Mouse (Mus musculus) liver, embryonic 11.5 days (tissue): Measurements from ENCODE around the gene Hnf4a. TPM values are rescaled to one million over a fixed set of nuclear protein-coding genes. Genes with fewer than 3 reads are reported as not detected.
A peak's percentile ranks its signal among the peaks of the same experiment; 100 is the strongest.

Experiments used
- ATAC-seq: fragments of 200-750 bp; cut with Nextera tagmentation; replicated peaks from 2 replicates; pipeline ENCODE4 v1.8.0; 2017; ENCODE audit warnings: moderate number of reproducible peaks, mild to moderate bottlenecking, moderate TSS enrichment, moderate library complexity; ENCODE audit not compliant: low FRiP score
- DNase-seq: peaks from one replicate; pipeline ENCODE4 v3.0.0-alpha.2; 2017; ENCODE audit warnings: low spot score
- H3K27ac ChIP-seq: fragments of 300-500 bp; sonication (generic); 2 replicates; pipeline ENCODE4 v1.5.1; 2014; ENCODE audit warnings: mild to moderate bottlenecking, low read depth, low read length, control low read depth
- H3K27me3 ChIP-seq: fragments of 300-500 bp; sonication (generic); replicated peaks from 2 replicates; pipeline ENCODE4 v1.6.1; 2014; ENCODE audit warnings: low read length, mixed read lengths; ENCODE audit not compliant: control insufficient read depth, insufficient read depth
- H3K36me3 ChIP-seq: fragments of 300-500 bp; sonication (generic); 2 replicates; pipeline ENCODE4 v1.6.1; 2014; ENCODE audit warnings: mild to moderate bottlenecking, low read length, moderate library complexity, mixed read lengths; ENCODE audit not compliant: control insufficient read depth, insufficient read depth
- H3K4me1 ChIP-seq: fragments of 300-500 bp; sonication (generic); replicated peaks from 2 replicates; pipeline ENCODE4 v1.6.1; 2014; ENCODE audit warnings: low read length, mixed read lengths; ENCODE audit not compliant: control insufficient read depth, insufficient read depth
- H3K4me2 ChIP-seq: fragments of 300-500 bp; sonication (generic); 2 replicates; pipeline ENCODE4 v1.6.1; 2014; ENCODE audit warnings: mild to moderate bottlenecking, control low read depth, moderate library complexity
- H3K4me3 ChIP-seq: fragments of 300-500 bp; sonication (generic); 2 replicates; pipeline ENCODE4 v1.5.1; 2014; ENCODE audit warnings: low read depth, low read length, control low read depth
- H3K9ac ChIP-seq: fragments of 300-500 bp; sonication (generic); 2 replicates; pipeline ENCODE4 v1.6.1; 2014; ENCODE audit warnings: low read depth, low read length, control low read depth
- H3K9me3 ChIP-seq: fragments of 300-500 bp; sonication (generic); 2 replicates; pipeline ENCODE4 v1.6.1; 2016; ENCODE audit warnings: low read length, inconsistent platforms, mixed read lengths; ENCODE audit not compliant: control insufficient read depth
- WGBS: fragments of 180-500 bp; shearing (Covaris S2); extraction: QIAGEN DNeasy Blood & Tissue Kit; methylation state at CpG from one replicate; pipeline ENCODE4 v1.1.7; 2014; 5-methylcytosine and 5-hydroxymethylcytosine counted together
- polyA plus RNA-seq: library from polyadenylated mRNA; unstranded; fragments of >200 nt; fragmentation: Nextera tagmentation; extraction: Ambion mirVana; gene quantifications from 2 replicates; pipeline ENCODE4 v1.2.1, GENCODE M21; 2014

Hnf4a gene
- polyA plus RNA-seq, 1 experiment from 2014 or later: 18.9 TPM

DNA sequence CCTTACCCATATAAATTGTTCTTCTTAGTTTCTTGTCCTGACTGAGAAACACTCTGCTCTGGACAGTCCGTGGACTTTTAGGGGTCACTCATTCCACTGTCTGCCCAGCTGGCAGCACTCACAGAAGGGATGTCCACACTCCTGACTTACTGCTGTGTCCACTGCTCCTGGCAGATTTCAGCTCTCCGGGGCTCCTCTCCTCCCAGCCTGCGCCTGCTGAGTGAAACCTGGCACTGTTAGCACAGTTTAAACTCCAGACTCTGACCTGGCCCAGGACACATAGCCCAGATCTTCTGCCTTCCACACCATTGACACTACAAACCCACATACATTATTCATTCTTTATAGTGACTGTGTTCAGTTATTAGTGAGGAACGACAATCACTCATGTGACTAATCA is 42.6 kb upstream of the Hnf4a start:
- H3K9me3 ChIP-seq: no peaks in the 10 kb centered on the region
- H3K27ac ChIP-seq: no peak overlapping the region
- H3K4me3 ChIP-seq: no peak overlapping the region
- H3K4me1 ChIP-seq: 0 out of 2 replicates have a peak, but pooled peaks cover 4% of the 10 kb centered on the region
- 0 out of 2 replicates have a peak, but pooled peaks cover 2% of the 10 kb centered on the region for H3K36me3 ChIP-seq
- H3K9ac ChIP-seq: no peak overlapping the region
- H3K4me2 ChIP-seq: no peak overlapping the region
- no peak for DNase-seq
- WGBS: 83% methylated on average over 4 of the region's 4 CpGs
- H3K27me3 ChIP-seq: peaks cover 5% of the 10 kb centered on the region
- no peak for ATAC-seq

DNA sequence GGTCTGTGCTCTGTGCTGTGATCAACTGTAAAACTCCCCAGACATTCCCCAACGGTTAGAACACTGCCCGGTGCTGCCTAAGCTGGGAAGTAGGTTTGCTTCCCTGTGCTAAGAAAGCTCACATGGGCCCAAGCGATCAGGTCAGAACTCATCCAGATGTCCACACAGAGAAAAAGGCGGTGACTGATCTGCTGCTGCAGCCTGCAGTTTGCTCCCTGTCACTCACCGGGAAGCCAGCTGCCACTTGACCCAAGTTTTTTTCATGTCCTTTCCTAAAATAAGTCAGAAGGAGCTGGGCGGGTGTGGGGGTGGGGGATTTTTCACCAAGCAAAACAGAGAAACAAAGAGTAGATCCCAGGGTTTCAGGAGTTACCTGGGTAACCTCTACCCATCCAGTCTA is 42.0 kb upstream of the Hnf4a start:
- Histone ChIP-seq H3K4me1 (no peaks in the 10 kb centered on the region), H3K9ac (no peak overlapping the region), H3K27me3 (no peaks in the 10 kb centered on the region; the same call in 1 of the 2 replicates), H3K4me3 (no peak overlapping the region), H3K4me2 (no peak overlapping the region), H3K27ac (no peak overlapping the region), H3K9me3 (no peaks in the 10 kb centered on the region), H3K36me3 (peaks cover 5% of the 10 kb centered on the region; the same call in 1 of the 2 replicates)
- DNase-seq (no peak), ATAC-seq (no peak)
- WGBS: 69% methylated on average over 6 of the region's 6 CpGs

DNA sequence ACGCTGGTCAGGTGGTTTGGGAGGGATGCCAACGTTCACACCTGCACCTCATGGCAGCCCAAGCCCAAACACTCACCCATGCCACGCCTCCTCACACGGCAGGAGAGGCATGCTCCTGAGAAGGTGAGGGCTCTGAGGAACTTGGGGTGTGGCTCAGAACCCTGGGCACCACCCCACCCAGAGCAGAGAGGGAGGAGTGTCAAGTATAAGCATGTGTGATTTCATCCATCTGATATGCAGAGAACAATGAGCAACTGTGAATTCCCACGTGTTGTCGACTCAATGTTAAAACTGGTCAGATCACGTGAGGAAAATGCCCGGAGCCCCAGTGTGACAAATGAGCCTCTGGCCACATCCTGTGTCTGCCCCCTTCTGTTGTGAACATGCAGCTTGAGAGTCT is 39.8 kb upstream of the Hnf4a start:
- H3K36me3 ChIP-seq: peaks cover 5% of the 10 kb centered on the region; the same call in 1 of the 2 replicates
- no peak for DNase-seq
- H3K4me2 ChIP-seq: no peak overlapping the region
- no peaks in the 10 kb centered on the region for H3K9me3 ChIP-seq
- WGBS: 75% methylated on average over 8 of the region's 8 CpGs
- peaks cover 3% of the 10 kb centered on the region; the same call in 1 of the 2 replicates for H3K4me1 ChIP-seq
- no peak overlapping the region for H3K27ac ChIP-seq
- no peak for ATAC-seq
- H3K9ac ChIP-seq: no peak overlapping the region
- H3K4me3 ChIP-seq: no peak overlapping the region
- no peaks in the 10 kb centered on the region for H3K27me3 ChIP-seq

DNA sequence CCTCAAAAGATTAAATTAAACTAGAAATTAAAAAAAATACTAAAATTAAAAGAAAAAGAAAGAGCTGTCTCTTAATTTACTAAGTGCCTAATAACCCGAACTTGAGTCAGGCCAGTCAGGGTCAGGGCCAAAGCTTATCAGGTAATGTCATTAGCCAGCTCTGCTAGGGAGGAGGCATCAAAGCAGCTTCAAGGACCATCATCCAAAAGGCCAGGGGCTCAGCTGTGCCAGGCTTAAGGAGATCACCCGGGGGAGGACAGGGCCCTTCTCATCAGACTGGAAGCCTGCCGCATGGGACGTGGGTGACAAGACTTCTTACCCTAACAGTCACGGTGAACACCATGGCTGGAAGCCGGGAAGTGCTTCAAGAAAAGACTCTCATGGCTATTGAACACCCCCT is 39.0 kb upstream of the Hnf4a start:
- no peaks in the 10 kb centered on the region for H3K27me3 ChIP-seq
- no peak overlapping the region for H3K27ac ChIP-seq
- DNase-seq (no peak), ATAC-seq (no peak)
- no peak overlapping the region for H3K4me3 ChIP-seq
- 87% methylated on average over 6 of the region's 6 CpGs for WGBS
- no peak overlapping the region for H3K4me2 ChIP-seq
- H3K9me3 ChIP-seq: no peaks in the 10 kb centered on the region
- peaks cover 5% of the 10 kb centered on the region; the same call in 1 of the 2 replicates for H3K36me3 ChIP-seq
- H3K4me1 ChIP-seq: peaks cover 3% of the 10 kb centered on the region; the same call in 1 of the 2 replicates
- no peak overlapping the region for H3K9ac ChIP-seq

DNA sequence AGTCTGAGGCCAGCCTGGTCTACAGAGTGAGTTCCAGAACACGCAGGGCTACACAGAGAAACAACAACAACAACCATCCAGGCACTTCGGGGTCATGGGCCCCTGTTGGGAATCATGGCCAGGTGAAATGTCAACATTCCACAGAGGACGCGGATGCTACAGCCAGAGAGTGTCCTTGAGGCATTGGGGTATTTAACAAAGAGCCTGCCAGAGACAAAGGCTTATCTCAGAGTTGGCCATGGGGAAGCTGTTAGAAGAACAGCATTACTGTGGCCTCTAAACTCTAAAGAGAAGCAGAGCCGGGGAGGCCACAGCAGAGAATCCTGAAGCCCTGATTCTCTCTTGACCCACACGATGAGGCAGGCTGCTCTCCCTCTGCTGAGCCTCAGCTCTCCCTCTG is 37.7 kb upstream of the Hnf4a start:
- DNase-seq (no peak), ATAC-seq (no peak)
- H3K36me3 ChIP-seq: peaks cover 5% of the 10 kb centered on the region; the same call in 1 of the 2 replicates
- no peak overlapping the region for H3K4me2 ChIP-seq
- no peaks in the 10 kb centered on the region for H3K9me3 ChIP-seq
- no peak overlapping the region for H3K27ac ChIP-seq
- H3K4me1 ChIP-seq: peaks cover 3% of the 10 kb centered on the region; the same call in 1 of the 2 replicates
- no peak overlapping the region for H3K4me3 ChIP-seq
- no peaks in the 10 kb centered on the region for H3K27me3 ChIP-seq
- WGBS: 86% methylated on average over 6 of the region's 6 CpGs
- no peak overlapping the region for H3K9ac ChIP-seq

DNA sequence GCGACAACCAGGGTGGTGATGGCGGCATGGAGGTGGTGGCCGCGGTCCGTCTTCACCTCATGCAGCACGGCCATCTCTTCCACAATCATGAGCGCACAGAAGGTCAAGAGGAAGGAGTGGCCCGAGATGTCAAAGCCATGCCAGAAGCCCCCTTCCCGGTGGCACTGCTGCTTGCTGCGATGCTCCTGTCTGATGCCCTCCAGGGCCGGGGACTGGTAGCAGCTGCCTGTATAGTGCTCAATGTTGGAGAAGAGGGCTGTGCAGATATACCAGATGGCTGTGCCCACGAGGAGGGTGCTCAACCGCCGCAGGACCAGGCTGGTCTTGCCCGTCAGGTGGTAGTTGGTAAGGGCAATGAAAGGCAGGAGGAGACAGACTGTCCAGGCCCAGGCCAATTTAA is 36.9 kb upstream of the Hnf4a start:
- Histone ChIP-seq H3K27ac (no peak overlapping the region), H3K4me1 (peaks cover 3% of the 10 kb centered on the region; the same call in 1 of the 2 replicates), H3K4me3 (no peak overlapping the region), H3K27me3 (no peaks in the 10 kb centered on the region), H3K4me2 (no peak overlapping the region), H3K9ac (no peak overlapping the region), H3K9me3 (no peaks in the 10 kb centered on the region), H3K36me3 (peaks cover 5% of the 10 kb centered on the region; the same call in 1 of the 2 replicates)
- 91% methylated on average over 15 of the region's 15 CpGs for WGBS
- DNase-seq (no peak), ATAC-seq (no peak)

DNA sequence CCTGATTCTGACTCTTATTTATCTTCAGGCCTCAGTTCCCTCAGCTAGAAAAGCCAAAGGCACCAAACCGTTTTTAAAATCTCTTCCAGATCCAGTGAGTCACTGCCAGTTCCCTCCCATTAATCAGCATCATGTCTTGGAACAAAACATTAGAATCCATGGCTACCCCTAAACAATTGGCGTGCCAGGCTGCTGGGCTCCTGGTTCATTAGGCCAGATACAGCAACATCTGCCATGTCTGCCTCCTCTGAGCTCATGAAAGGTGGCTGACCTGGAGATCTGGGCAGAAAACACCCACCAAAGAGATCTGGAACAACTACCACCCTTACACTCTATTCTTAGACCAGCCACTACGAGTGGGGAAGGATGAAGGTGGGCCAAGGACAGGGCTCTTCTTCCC is 35.5 kb upstream of the Hnf4a start:
- ATAC-seq (no peak), DNase-seq (no peak)
- Histone ChIP-seq H3K9ac (peak overlapping the region; percentile 90), H3K4me1 (peaks cover 3% of the 10 kb centered on the region; the same call in 1 of the 2 replicates), H3K4me2 (peak overlapping the region; percentile 91), H3K36me3 (peaks cover 5% of the 10 kb centered on the region; the same call in 1 of the 2 replicates), H3K9me3 (no peaks in the 10 kb centered on the region), H3K4me3 (peak overlapping the region; percentile 89), H3K27ac (no peak overlapping the region), H3K27me3 (no peaks in the 10 kb centered on the region)
- 70% methylated on average over 3 of the region's 3 CpGs for WGBS

DNA sequence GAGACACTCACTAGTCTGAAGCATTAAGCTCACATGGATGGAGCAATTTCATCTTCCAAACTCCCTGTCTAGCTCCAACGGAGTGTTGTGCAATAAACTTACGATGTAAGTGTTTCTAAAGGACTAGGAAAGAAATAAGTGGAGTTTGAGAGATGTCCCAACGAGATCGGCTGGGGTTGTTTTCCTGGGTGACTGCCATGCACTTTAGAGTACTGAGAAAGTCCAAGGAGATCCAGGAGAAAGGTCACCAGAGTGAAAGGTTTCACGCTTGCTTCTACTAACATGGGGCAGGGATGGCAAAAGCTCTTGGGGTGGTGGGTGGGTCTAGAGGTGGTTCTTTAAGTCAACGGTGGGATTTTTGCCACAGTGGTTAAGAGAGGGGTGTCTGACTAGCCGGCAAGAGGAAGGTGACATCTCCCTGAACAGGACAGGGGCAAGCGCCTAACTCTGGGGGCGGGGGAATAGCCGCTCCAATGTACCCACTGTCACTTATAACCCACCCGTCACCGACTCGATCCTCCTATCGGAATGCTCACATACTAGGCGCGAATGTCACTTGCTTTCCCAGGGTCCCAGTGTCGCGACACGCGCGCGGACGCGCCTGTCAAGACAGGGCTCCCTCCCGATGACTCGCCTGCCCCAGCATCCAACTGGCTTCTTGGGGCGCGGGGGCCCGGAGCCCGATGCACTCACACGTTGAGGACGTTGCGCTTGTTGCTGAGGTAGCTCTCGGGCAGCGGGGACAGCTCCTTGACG is 34.7 kb upstream of the Hnf4a start:
- peak overlapping the region; percentile 52 for H3K27ac ChIP-seq
- peaks cover 3% of the 10 kb centered on the region; the same call in 1 of the 2 replicates for H3K4me1 ChIP-seq
- no peaks in the 10 kb centered on the region for H3K27me3 ChIP-seq
- H3K4me2 ChIP-seq: peak overlapping the region; percentile 91
- H3K9ac ChIP-seq: peak overlapping the region; percentile 90
- no peaks in the 10 kb centered on the region for H3K9me3 ChIP-seq
- ATAC-seq (peak; percentile 81), DNase-seq (no peak)
- H3K4me3 ChIP-seq: peak overlapping the region; percentile 89
- WGBS: 6% methylated on average over 36 of the region's 36 CpGs
- H3K36me3 ChIP-seq: peaks cover 5% of the 10 kb centered on the region; the same call in 1 of the 2 replicates
